Mouse (Mus musculus) testis, postnatal 10 days (tissue): Measurements from ENCODE around the gene Armc9.

Experiments
- DNase-seq: peaks from one replicate; pipeline ENCODE4 v3.0.0; 2021; ENCODE audit warnings: low spot score

Gene Armc9

GRCm38 (mm10) chr1:86174602-86175001 is 20.0 kb downstream of the Armc9 start:
- no peak for DNase-seq

- no peak for DNase-seq
Measured at GRCm38 (mm10) chr1:86176066-86176465, 21.5 kb downstream of the Armc9 start.

GRCm38 (mm10) chr1:86178462-86179253 is 24.1 kb downstream of the Armc9 start:
- peak; percentile 87 for DNase-seq

GRCm38 (mm10) chr1:86182004-86182709 is 27.6 kb downstream of the Armc9 start:
- DNase-seq = no peak

GRCm38 (mm10) chr1:86183577-86184263 is 29.1 kb downstream of the Armc9 start:
- no peak for DNase-seq

GRCm38 (mm10) chr1:86186762-86187161 is 32.2 kb downstream of the Armc9 start:
- DNase-seq = no peak

GRCm38 (mm10) chr1:86187856-86188255 is 33.3 kb downstream of the Armc9 start:
- DNase-seq = no peak

GRCm38 (mm10) chr1:86188271-86188670 is 33.7 kb downstream of the Armc9 start:
- DNase-seq = no peak

GRCm38 (mm10) chr1:86189034-86189702 is 34.6 kb downstream of the Armc9 start:
- DNase-seq = no peak

GRCm38 (mm10) chr1:86190843-86191242 is 36.3 kb downstream of the Armc9 start:
- no peak for DNase-seq

GRCm38 (mm10) chr1:86194044-86194443 is 39.5 kb downstream of the Armc9 start:
- DNase-seq = no peak

- DNase-seq = no peak
Measured at GRCm38 (mm10) chr1:86198276-86198675, 43.7 kb downstream of the Armc9 start.

- no peak for DNase-seq
Measured at GRCm38 (mm10) chr1:86199026-86199425, 44.4 kb downstream of the Armc9 start.

GRCm38 (mm10) chr1:86201312-86201711 is 46.7 kb downstream of the Armc9 start:
- no peak for DNase-seq

- DNase-seq = no peak
Measured at GRCm38 (mm10) chr1:86202617-86203219, 48.1 kb downstream of the Armc9 start.

GRCm38 (mm10) chr1:86210676-86211075 is 56.1 kb downstream of the Armc9 start:
- DNase-seq = no peak

- DNase-seq = no peak
Measured at GRCm38 (mm10) chr1:86211498-86211897, 56.9 kb downstream of the Armc9 start.

GRCm38 (mm10) chr1:86212731-86213130 is 58.2 kb downstream of the Armc9 start:
- DNase-seq = no peak

GRCm38 (mm10) chr1:86214158-86214557 is 59.6 kb downstream of the Armc9 start:
- DNase-seq = peak; percentile 84

GRCm38 (mm10) chr1:86215297-86215696 is 60.7 kb downstream of the Armc9 start:
- DNase-seq = no peak

- no peak for DNase-seq
Measured at GRCm38 (mm10) chr1:86216412-86216811, 61.8 kb downstream of the Armc9 start.

GRCm38 (mm10) chr1:86217976-86218375 is 63.4 kb downstream of the Armc9 start:
- DNase-seq = no peak
